Mouse (Mus musculus): ENCODE measurements around the gene Myocos.
A peak's percentile ranks its signal among the peaks of the same experiment; 100 is the strongest.
"Not testable (repeated sequence)": the region's sequence is repeated elsewhere in the genome, so short reads cannot be mapped to it uniquely, and the experiment has no call there.

Gene Myocos

GRCm38 (mm10) chr1:162658119-162658518 is at the start of gene Myocos:
Myocos (minus strand) TSS chr1:162658219.
- no peak for DNase-seq (ENCODE audit: low spot score)

GRCm38 (mm10) chr1:162700389-162701066 is 42.5 kb upstream of the Myocos start:
- no peak for DNase-seq (ENCODE audit: low spot score)

GRCm38 (mm10) chr1:162697866-162698265 is 39.8 kb upstream of the Myocos start:
- DNase-seq (ENCODE audit: low spot score) = no peak

- DNase-seq (ENCODE audit: low spot score) = no peak
These were observed 35.7 kb upstream of the Myocos start for GRCm38 (mm10) chr1:162693721-162694120.

- DNase-seq (ENCODE audit: low spot score) = peak; percentile 67
These were observed 7.6 kb upstream of the Myocos start for GRCm38 (mm10) chr1:162665486-162666174.

- DNase-seq (ENCODE audit: low spot score) = peak; percentile 83
These were observed 6.9 kb upstream of the Myocos start for GRCm38 (mm10) chr1:162664826-162665475.

- DNase-seq (ENCODE audit: low spot score) = no peak
These were observed 2.3 kb upstream of the Myocos start for GRCm38 (mm10) chr1:162660276-162660860.

- DNase-seq (ENCODE audit: low spot score) = no peak
These were observed 9.6 kb downstream of the Myocos start for GRCm38 (mm10) chr1:162648416-162648815.

- no peak for DNase-seq (ENCODE audit: low spot score)
These were observed 11.8 kb downstream of the Myocos start for GRCm38 (mm10) chr1:162646083-162646686.

GRCm38 (mm10) chr1:162643752-162644151 is 14.3 kb downstream of the Myocos start:
- DNase-seq (ENCODE audit: low spot score) = no peak

GRCm38 (mm10) chr1:162642591-162642990 is 15.4 kb downstream of the Myocos start:
- no peak for DNase-seq (ENCODE audit: low spot score)

GRCm38 (mm10) chr1:162639861-162640260 is 18.2 kb downstream of the Myocos start:
- no peak for DNase-seq (ENCODE audit: low spot score)

- DNase-seq (ENCODE audit: low spot score) = no peak
These were observed 18.8 kb downstream of the Myocos start, which contains the start of gene Myoc for GRCm38 (mm10) chr1:162639051-162639750. Myoc (plus strand) TSS chr1:162639155.

- no peak for DNase-seq (ENCODE audit: low spot score)
These were observed 19.5 kb downstream of the Myocos start for GRCm38 (mm10) chr1:162638535-162638934.

- no peak for DNase-seq (ENCODE audit: low spot score)
These were observed 21.5 kb downstream of the Myocos start for GRCm38 (mm10) chr1:162636516-162636915.

GRCm38 (mm10) chr1:162635291-162635931 is 22.6 kb downstream of the Myocos start:
- DNase-seq (ENCODE audit: low spot score) = not testable (repeated sequence)

- DNase-seq (ENCODE audit: low spot score) = not testable (repeated sequence)
These were observed 29.7 kb downstream of the Myocos start for GRCm38 (mm10) chr1:162628326-162628725.

- not testable (repeated sequence) for DNase-seq (ENCODE audit: low spot score)
These were observed 30.2 kb downstream of the Myocos start for GRCm38 (mm10) chr1:162627821-162628220.

GRCm38 (mm10) chr1:162625229-162625628 is 32.8 kb downstream of the Myocos start:
- no peak for DNase-seq (ENCODE audit: low spot score)

GRCm38 (mm10) chr1:162623895-162624294 is 34.1 kb downstream of the Myocos start:
- DNase-seq (ENCODE audit: low spot score) = no peak

- DNase-seq (ENCODE audit: low spot score) = no peak
These were observed 37.5 kb downstream of the Myocos start for GRCm38 (mm10) chr1:162620487-162620886.
